Mouse (Mus musculus) ES-CJ7 (cell line): ENCODE results near the gene Filip1l.
"Not testable (repeated sequence)": the region's sequence is repeated elsewhere in the genome, so short reads cannot be mapped to it uniquely, and the experiment has no call there.

ENCODE experiments used
- DNase-seq: peaks from one replicate; pipeline ENCODE4 v3.0.0; 2011; ENCODE audit warnings: low read depth, low spot score

The Filip1l gene

DNA sequence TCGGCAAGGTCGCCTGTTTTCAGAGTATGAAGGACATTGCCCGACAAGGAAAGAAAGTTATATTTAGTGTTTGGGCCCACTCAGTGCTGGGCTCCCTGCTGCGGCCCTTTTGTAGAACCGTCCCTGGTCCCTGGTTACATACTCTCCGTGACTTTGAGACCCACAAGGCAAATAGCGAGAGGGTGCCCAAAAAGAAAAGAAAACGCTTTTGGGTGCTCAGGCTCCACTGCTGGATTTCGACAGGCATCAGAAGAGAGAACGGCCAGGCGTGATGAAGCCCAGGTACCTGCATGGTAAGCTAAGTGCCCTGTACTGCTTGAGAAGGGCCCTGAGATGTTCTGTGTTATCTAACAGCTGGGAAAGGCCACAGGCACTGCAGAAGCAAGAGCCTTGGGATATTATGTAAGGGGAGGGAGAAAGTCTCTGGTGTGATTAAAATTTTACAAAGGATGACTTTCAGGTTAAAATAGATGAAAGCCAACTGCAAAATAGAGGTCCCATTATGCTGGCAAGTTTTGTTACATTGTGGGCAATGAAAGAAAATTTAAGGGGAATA is 351 bp downstream of the Filip1l start:
- DNase-seq, result no peak

DNA sequence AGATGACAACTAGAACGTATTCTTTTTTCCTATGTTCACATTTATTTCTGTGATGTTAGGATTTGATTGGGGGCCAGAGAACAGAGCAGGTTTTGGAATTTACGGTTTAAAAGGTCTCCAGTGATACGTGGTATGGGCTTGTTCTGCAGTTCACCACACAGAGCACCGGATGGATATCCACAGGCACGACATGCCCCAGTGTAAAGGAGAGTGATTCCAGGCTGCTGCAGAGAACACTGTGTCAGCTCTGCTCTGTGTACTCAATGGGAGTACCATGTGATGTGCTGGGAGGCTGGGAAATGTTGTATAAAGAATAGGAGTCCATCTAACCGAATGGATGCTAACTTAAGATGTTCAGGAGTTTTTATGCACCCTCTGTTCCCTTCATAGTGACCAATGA is 1.0 kb downstream of the Filip1l start:
- no peak for DNase-seq

DNA sequence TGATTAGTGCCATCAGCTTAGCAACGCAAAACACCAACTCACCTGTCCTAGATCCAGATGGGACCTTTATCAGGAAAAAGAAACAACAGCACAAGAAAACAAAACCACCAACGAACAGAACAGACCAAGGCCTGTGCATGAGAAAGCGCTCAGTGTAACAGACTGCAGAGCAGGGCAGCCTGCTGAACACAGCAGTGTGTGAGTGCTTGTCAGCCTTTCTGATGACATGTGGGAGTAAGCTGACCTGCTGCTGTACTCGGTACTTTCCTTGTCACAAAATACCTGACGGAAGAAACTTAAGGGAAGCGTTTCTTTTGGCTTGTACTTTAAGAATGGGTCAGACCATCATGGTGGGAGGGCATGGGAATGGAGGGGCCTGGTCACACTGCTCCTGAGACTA is 3.6 kb downstream of the Filip1l start:
- DNase-seq, result no peak

DNA sequence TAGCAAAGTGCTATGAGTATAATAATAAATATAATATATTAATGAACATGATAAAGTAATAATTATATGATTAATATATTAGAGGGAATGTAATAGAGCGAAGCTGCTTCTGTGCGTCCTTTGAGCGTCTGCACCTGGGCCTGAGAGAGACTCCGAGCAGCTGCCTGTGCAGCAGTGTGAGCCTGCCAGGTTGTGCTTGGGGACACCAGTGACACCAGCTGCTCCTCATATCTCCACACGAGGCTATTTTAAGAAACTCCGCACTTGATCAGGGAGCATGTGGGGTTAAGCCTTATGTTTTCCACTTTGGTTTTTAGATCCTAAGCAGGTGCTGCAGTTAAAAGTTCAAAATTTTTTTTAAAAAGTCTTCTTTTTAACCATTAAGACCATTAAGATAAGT is 4.1 kb downstream of the Filip1l start:
- DNase-seq, result no peak

DNA sequence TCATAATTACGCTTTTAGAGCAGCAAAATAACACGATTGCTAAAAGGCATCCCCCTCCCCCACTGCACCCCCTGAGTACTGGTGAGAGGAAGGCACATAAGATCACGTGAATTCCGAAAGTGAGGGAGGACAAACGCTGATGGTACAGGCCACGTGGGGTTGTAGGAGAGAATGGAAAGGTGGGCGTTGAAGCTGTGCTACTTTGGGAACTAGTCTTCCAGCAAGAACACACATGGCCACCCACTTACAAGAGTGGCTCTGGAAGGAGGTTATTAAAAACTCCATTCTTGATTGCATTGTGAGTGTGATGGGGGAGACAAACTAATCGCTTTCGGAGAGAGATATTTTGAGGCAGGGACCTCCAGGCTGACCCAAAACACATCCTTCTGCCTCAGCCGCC is 6.4 kb downstream of the Filip1l start:
- no peak for DNase-seq

DNA sequence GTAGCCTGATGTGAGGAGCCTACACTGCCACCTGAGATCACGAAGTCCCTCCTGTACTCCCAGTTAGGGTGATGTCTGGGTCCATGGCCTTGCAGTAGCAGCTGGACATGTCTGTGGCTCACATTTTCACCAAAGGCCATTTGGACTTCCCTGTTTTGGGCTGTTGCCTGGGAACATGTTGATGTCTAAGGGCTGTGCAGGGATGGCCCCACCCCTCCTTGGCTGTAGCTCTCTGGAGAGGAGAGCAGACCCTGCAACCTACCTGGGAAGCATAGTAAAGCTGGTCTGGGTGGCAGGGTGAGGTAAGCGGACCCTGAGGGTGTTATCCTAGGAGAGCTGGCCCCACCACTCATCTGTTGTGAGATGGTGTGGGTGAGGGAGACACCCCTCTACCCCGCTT is 7.9 kb downstream of the Filip1l start:
- DNase-seq, result no peak

DNA sequence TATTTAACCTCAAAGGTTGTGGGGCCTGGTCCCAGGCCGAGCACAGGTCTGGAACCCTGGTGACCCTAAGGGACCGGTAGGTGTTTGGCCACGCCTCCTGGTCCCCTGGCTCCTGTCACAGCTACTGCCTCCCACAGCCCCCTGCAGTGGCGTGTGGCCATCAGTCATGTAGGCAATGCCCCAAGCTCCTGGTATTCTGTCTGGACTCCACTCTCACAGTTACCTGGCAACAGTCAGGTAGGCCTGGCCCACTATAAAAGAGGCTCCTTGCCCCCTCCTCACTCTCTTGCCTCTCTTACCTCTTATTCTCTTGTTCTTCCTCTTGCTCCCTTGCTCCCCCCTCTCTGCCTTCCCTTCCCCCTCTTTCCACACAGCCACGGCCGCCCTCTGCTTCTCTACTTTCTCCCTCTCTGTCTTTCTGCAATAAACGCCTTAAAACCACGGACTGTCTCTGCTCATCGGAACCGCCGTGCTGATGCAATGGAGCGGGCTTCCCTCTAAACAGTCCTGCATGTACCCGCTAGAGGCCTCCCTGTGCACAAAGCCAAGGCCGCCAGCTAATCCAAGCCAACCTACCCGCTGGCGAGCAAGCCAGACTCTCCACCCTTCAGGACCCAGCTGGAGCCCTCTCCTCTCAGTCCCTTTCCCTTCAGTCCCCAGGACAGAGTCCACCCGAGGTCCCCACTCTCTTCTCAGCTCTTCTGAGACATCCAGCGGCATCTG is 9.9 kb downstream of the Filip1l start:
- peak; percentile 47 for DNase-seq

DNA sequence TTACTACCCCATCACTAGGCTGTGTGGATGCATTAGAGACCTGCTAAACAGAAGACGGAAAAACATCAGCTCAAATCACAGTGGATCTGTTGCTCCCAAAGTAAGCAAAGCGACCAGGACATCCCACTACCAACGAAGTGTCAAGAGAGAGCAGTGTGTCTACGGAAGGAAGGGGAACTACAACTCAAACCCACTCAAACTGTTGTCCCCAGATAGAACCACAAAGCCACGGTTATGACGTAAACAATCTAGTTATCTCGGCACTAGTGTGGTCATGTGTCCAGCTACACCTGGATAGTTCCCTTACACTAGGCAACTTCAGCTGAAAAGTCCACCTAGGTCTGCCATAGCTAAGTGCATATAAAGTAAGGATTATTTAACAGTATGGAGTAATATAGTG is 11.6 kb downstream of the Filip1l start:
- no peak for DNase-seq

DNA sequence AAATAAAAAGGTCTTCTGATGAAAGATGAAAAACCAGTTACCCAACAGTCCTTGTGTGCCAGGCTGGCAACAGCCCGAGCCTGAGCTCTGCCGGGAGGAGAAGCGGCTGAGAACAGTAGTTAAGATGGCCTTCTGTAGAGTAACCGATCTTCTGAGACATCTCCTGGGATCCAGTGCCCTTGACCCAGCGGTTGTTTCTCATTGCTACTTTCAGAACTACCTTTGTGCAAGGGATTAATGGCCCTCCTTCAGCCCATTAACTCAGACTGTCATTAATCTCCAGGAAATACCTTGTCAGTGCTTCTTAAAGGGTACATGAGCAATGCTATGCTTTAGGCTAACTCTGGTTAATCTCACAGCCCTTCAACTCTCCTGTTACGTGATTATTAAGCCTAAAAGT is 13.2 kb downstream of the Filip1l start:
- DNase-seq, result no peak

DNA sequence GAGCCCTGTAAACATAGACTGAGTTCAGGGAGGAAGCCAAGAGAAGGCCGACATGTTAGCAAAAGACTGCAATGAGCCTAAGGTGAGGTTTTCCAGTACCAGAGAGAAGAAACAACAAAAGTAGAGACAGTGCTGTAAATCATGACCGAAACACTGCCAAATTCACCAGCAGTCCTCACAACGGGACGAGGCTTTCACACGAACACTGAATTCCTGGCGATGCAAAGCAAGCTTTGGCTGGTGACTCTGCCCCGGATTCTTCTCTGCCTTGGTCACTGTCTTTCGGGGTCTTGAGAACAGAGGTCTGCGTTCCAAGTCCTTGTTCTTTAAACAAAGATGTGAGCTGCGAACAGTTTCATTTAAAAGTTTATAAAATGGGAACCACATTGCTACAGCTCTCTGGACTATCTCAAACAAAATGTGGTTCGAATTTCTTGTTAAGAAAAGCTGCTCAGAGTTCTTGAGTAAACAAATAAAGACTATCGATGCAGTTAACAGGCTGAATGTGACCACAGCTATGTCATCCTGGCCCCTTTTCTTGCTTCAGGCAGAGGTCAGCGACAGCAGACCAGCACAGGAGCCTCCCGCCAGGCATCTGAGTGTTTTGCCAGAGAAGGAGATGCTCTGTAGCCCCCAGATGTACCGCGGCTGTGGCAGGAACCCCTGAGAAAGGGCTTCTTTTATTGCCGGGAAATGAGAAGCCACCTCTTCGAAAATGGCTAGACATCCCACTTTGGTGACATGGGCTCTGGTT is 14.2 kb downstream of the Filip1l start:
- DNase-seq, result no peak

DNA sequence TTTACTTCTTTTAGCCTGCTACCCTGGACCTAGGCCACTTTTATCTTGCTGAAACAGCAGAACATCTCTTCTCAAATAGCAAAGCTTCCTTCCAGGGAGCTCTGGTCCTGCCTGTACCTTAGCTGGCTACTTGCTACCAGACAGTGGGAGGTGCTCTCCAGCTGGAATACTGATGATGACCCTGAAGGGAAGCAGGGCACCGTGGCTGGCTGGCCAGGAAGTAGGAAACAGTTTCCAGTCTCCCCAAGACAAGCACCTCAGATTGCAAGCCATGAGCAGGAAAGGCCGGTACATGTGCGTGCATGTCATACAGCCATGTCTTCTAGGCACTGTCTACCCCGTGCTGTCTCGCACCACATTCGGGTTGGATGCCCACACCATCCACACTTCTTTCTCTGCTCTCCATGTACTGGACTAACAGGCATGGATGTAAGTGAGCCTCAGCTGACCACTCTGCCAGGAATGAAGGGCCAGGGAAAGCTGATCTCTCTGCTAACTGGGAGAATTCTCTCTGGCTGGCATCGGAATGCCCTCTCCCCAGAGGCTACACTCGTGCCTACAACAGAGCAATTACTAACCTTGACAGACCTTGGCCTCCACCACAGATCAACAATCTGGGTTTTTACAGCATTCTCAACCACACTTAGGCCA is 17.1 kb downstream of the Filip1l start:
- no peak for DNase-seq

DNA sequence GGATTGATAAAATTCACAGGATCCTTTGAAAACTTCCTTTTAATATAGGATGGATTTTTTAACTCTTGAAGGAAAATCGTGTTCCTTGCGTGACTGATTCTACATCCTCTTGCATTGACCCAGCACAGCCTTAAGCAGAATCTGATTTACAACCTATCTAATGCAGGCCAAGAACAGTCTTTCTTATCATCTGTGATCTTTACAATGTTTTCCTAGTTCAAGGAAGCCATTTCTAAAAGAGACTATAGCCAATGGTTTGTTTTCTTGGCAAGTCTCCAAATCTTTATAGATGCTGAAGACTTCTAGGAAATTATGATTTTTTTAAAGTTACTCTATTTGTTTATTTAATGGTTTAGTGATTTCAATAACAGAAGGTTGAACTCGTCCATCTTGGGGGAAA is 19.3 kb downstream of the Filip1l start:
- DNase-seq, result no peak

DNA sequence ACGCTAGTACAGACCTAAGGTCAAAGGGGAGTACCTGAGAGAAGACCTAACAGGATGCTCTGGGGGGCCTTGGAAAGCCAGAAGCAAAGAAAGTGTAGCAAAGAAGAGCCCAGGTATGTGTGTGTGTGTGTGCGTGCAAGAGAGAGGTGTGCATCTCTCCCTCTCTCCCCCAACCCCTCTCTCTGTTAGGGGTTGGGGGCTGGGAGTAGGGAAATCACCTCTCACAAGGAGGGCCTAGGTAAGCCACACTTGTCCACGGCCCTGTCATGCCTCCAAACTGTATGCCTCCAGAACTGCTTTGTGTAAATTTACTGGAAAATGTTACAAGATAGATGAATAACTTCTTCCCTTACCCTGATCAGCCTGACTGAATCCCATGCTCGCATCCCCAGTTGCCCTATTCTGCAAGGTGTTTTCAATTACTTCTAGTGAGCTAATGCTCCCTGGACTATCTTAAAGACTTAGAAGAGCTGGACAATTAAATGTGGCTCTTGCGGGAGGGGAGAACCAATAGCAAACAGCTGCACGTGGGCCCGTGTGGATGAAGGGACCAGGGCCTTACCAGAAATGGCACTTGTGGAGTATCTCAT is 22.4 kb downstream of the Filip1l start:
- no peak for DNase-seq

DNA sequence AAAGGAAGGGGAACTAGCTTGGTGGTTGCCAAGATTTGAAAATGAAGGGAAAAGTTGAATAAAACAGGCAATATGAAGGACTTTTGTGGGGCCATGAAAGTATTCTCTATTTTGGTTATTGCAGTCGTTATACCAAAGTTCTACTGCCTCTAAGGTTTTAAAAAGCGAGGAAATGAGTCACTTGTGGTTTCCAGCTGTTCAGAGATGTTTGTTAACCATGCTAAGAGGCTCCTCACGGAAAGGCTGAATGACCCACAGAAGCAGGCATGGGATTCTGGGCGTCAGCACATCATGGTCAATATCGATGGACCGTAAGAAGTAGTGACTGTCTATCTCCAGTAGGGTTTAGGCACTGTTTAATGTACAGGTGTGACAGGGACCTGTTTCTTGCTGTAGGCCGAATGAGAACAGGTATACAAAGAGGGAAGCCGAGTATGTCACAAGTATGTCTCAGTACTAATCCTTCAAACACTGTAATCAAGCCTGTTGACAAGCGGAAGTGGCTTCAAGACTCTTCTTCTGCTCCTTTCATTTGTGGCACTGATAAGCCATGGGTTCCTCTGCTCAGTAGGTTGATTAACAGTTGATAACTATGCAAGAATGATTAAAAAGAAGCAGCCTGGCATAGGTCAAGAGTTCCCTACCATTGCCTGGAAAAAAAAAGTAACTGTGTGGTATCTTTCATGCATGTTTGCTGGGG is 25.9 kb downstream of the Filip1l start:
- DNase-seq, result no peak

DNA sequence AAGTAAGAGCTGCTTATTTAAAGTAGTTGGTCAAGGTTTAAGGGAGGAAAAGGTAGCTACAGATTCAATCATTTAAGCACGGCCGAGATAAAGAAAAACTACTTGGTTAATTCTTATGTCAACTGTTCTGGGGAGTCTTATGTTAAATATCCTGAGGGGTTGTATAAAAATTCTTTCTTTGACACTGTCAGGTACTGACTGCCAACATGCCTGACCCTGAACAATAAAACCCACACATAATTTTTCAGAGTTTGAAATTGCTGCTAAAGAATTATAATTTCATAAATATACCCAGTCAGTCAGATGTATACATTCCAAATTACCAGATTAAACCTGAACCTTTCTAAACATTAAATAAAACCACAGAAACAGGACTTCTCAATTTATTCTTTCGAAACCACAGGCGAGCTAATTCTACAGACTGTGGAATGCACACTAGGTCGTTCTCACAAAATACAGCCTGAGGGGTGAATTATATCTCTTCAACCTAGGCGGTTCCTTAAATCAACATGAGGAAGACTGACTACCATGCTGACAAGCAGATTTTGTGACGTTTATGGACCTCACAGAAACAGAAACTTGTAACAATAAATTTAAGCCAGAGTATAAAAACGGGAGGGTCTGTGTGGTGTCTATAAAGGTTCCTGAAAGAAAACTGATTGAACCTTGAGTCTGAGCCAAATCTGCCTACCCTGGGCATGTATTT is 30.5 kb downstream of the Filip1l start:
- no peak for DNase-seq

DNA sequence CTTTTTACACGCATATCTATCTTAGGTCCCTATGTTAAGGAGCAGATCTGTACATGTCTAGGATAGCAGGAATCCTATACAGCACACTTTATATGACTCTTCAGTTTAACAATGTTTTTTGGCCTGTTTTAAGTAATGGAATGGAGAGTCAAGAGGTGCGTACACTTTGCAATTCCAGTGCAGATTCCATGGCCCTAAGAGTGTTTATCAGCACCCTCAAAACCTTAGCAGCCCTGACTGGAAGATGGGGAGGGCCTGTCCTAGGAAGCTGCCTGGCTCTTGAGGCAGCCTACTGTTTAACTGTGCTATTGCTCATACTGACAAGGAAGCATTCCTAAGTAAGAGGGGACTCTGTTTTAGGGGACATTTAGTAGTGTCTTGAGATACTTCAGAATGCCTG is 31.4 kb downstream of the Filip1l start:
- no peak for DNase-seq

DNA sequence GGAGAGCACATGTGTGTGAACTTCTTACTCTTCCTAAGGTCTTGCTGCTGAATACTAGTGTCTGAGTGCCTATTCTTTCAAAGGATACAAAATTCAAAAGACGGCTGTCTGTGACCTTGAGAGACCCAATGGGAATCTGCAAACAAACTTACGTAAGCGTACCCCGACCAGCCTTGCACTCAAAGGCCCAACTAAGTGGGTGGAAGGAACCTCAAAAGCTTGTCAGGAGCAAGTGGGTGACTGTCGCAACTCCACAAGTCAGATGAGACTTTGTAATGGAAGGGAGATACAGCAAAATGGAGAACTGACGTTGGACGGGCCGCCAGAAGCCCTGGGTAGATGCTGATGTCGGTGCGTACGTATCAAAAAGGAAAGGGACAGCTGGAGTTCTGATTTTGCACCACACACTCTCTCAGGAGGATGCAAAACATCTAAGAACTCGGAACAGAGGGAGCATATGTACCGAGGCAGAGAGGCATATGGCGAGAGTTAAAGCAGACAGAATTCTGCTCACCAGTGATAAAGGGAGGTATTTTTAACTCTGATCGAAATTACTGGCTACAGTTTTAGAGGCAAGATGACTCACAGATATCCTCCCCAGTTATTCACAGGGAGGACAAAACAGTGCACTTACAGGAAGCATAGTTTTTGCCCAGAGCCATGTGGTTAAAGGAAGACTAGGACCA is 36.8 kb downstream of the Filip1l start:
- no peak for DNase-seq

DNA sequence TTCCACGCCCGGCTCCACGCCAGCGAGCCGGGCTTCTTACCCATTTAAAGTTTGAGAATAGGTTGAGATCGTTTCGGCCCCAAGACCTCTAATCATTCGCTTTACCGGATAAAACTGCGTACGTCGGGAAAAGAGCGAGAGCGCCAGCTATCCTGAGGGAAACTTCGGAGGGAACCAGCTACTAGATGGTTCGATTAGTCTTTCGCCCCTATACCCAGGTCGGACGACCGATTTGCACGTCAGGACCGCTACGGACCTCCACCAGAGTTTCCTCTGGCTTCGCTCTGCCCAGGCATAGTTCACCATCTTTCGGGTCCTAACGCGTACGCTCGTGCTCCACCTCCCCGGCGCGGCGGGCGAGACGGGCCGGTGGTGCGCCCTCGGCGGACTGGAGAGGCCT is 38.3 kb downstream of the Filip1l start:
- not testable (repeated sequence) for DNase-seq

DNA sequence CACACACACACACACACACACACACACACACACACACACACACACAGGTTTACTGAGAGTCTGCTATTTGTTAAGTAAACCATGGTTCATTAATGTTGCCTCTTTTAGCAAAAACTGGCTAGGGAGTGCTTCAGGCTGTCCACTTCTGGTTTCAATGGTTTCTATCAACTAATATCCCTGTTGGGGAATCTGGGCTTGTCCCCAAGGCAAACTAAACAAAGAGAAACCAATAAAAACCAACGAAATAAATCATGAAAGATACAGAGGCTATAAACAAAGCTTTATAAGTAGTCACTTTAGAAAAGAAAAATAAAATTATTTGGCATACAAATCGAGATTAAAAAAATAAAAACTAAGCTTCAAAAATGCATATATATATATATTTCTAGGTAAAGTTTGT is 39.6 kb downstream of the Filip1l start:
- no peak for DNase-seq

DNA sequence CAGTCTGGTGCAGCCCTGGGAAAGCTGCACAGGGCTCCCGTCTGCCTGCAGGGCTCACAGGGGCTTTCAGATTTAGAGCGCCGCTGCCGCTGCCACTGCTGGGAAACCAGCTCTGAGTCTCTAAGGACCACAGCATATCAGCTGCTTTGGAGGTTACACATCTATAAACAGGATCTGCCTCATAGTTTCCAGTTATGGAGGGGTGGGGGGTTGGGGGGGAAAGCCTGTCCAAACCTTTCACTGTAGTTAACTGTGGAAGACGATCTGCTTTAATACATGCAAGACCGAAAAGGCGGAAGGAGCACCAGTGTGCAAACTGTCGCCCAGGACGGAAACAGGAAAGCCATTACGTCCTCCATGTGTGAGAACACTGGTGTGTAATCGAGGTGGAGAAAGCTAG is 40.3 kb downstream of the Filip1l start:
- no peak for DNase-seq
